Mouse (Mus musculus) hindbrain, embryonic 12.5 days (tissue): Measurements from ENCODE around the gene Erc2. TPM values are rescaled to one million over a fixed set of nuclear protein-coding genes. Genes with fewer than 3 reads are reported as not detected.
A peak's percentile ranks its signal among the peaks of the same experiment; 100 is the strongest.

ENCODE experiments used
- ATAC-seq: fragments of 200-750 bp; cut with Nextera tagmentation; 2 replicates; pipeline ENCODE4 v1.8.0; 2017; ENCODE audit warnings: moderate TSS enrichment; ENCODE audit not compliant: low FRiP score
- H3K27ac ChIP-seq: fragments of 300-500 bp; sonication (generic); 2 replicates; pipeline ENCODE4 v1.5.1; 2016; ENCODE audit warnings: mild to moderate bottlenecking
- H3K27me3 ChIP-seq: fragments of 300-500 bp; sonication (generic); 2 replicates; pipeline ENCODE4 v1.6.1; 2016; ENCODE audit warnings: mild to moderate bottlenecking
- H3K36me3 ChIP-seq: fragments of 300-500 bp; sonication (generic); 2 replicates; pipeline ENCODE4 v1.6.1; 2016; ENCODE audit warnings: mild to moderate bottlenecking
- H3K4me1 ChIP-seq: fragments of 300-500 bp; sonication (generic); 2 replicates; pipeline ENCODE4 v1.6.1; 2016
- H3K4me2 ChIP-seq: fragments of 300-500 bp; sonication (generic); replicated peaks from 2 replicates; pipeline ENCODE4 v1.6.1; 2016; ENCODE audit warnings: mild to moderate bottlenecking
- H3K4me3 ChIP-seq: fragments of 300-500 bp; sonication (generic); 2 replicates; pipeline ENCODE4 v1.5.1; 2016; ENCODE audit warnings: mild to moderate bottlenecking
- H3K9ac ChIP-seq: fragments of 300-500 bp; sonication (generic); 2 replicates; pipeline ENCODE4 v1.6.1; 2016; ENCODE audit warnings: mild to moderate bottlenecking, moderate library complexity
- H3K9me3 ChIP-seq: fragments of 300-500 bp; sonication (generic); replicated peaks from 2 replicates; pipeline ENCODE4 v1.6.1; 2016; ENCODE audit warnings: mild to moderate bottlenecking
- WGBS: fragments of 180-500 bp; shearing (Covaris S2); methylation state at CpG from one replicate; pipeline ENCODE4 v1.1.7; 2016; 5-methylcytosine and 5-hydroxymethylcytosine counted together
- polyA plus RNA-seq: library from polyadenylated mRNA; unstranded; fragments of >200 nt; fragmentation: Nextera tagmentation; extraction: Ambion mirVana; gene quantifications from 2 replicates; pipeline ENCODE4 v1.2.1, GENCODE M21; 2016

The Erc2 gene
- polyA plus RNA-seq, 1 experiment from 2014 or later: 36.0 TPM

DNA sequence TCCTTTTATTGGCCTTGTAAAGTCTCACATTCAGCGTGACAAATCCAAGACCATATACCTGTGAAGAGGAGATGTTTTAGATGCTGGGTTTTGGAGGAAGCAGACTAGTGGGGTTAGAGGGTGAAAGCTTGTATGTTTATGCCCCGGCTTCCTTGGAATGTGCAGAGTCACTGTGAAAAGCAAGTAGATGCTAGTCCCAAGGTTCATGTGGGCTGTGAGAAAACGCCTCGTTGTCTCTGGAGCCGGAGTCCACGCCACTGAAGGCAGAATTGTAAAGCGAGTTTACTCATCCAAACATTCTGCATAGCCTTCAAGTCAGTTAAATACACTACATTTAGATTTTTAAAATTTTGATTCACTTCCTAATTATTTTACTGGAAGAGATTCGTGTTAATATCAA lies 748.5 kb downstream of the Erc2 start:
- 88% methylated on average over 8 of the region's 8 CpGs for WGBS
- Histone ChIP-seq H3K36me3 (no peaks in the 10 kb centered on the region), H3K27ac (no peak overlapping the region), H3K27me3 (peaks cover 52% of the 10 kb centered on the region), H3K9me3 (no peaks in the 10 kb centered on the region), H3K4me1 (peaks cover 6% of the 10 kb centered on the region), H3K9ac (no peak overlapping the region), H3K4me2 (no peak overlapping the region), H3K4me3 (no peak overlapping the region)
- ATAC-seq: no peak

GRCm38 (mm10) chr14:28371651-28372050 lies 749.4 kb downstream of the Erc2 start:
- H3K9ac ChIP-seq: no peak overlapping the region
- H3K27ac ChIP-seq: no peak overlapping the region
- H3K4me3 ChIP-seq: no peak overlapping the region
- H3K4me2 ChIP-seq: no peak overlapping the region
- 80% methylated on average over 10 of the region's 10 CpGs for WGBS
- H3K36me3 ChIP-seq: no peaks in the 10 kb centered on the region
- H3K27me3 ChIP-seq: peaks cover 52% of the 10 kb centered on the region
- H3K9me3 ChIP-seq: no peaks in the 10 kb centered on the region
- ATAC-seq: no peak
- peaks cover 14% of the 10 kb centered on the region for H3K4me1 ChIP-seq

GRCm38 (mm10) chr14:28375642-28376091 lies 753.4 kb downstream of the Erc2 start:
- Histone ChIP-seq H3K9me3 (no peaks in the 10 kb centered on the region), H3K4me3 (no peak overlapping the region), H3K27ac (peak overlapping the region; percentile 55; the same call in 1 of the 2 replicates), H3K27me3 (peaks cover 72% of the 10 kb centered on the region), H3K9ac (no peak overlapping the region), H3K4me1 (peaks cover 18% of the 10 kb centered on the region), H3K36me3 (no peaks in the 10 kb centered on the region), H3K4me2 (peak overlapping the region; percentile 25)
- ATAC-seq: no peak
- 3% methylated on average over 10 of the region's 10 CpGs for WGBS

GRCm38 (mm10) chr14:28376208-28376805 lies 754.1 kb downstream of the Erc2 start:
- peaks cover 73% of the 10 kb centered on the region for H3K27me3 ChIP-seq
- no peak for ATAC-seq

GRCm38 (mm10) chr14:28377519-28377918 lies 755.3 kb downstream of the Erc2 start:
- Histone ChIP-seq H3K9me3 (no peaks in the 10 kb centered on the region), H3K4me3 (no peak overlapping the region), H3K27me3 (peaks cover 68% of the 10 kb centered on the region), H3K27ac (no peak overlapping the region), H3K9ac (no peak overlapping the region), H3K4me1 (peaks cover 18% of the 10 kb centered on the region), H3K36me3 (no peaks in the 10 kb centered on the region), H3K4me2 (no peak overlapping the region)
- WGBS: 61% methylated on average over 3 of the region's 3 CpGs
- ATAC-seq: no peak

More at GRCm38 (mm10) chr14:28376208-28376805, 754.1 kb downstream of the Erc2 start:
- Histone ChIP-seq H3K4me2 (no peak overlapping the region), H3K4me3 (no peak overlapping the region), H3K27ac (peak overlapping the region; percentile 55; the same call in 1 of the 2 replicates), H3K36me3 (no peaks in the 10 kb centered on the region), H3K9ac (no peak overlapping the region), H3K9me3 (no peaks in the 10 kb centered on the region), H3K4me1 (peaks cover 18% of the 10 kb centered on the region)
- 21% methylated on average over 9 of the region's 9 CpGs for WGBS

DNA sequence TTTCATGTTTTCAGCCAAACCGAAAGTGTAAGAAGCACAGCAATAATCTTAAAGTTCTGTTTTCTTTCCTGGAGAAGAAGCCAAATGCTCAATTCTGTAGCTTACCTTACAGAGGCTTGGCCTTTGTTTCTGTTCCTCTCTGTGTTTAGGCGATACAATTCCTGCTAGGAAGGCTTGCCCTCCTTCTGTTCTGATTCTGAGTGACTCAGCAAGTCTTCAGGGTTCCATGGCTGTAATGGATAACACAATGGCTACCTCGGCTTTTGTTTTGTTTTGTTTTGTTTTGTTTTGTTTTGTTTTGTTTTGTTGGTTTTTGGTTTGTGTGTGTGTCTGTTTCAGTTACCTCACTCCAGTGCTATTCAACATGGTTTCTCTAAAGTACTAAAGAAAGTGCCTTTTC lies 757.9 kb downstream of the Erc2 start:
- H3K4me3 ChIP-seq: no peak overlapping the region
- no peak overlapping the region for H3K27ac ChIP-seq
- no peaks in the 10 kb centered on the region for H3K9me3 ChIP-seq
- H3K9ac ChIP-seq: no peak overlapping the region
- H3K4me1 ChIP-seq: peaks cover 18% of the 10 kb centered on the region
- H3K4me2 ChIP-seq: no peak overlapping the region
- no peaks in the 10 kb centered on the region for H3K36me3 ChIP-seq
- 58% methylated on average over 3 of the region's 3 CpGs for WGBS
- H3K27me3 ChIP-seq: peaks cover 51% of the 10 kb centered on the region
- no peak for ATAC-seq

DNA sequence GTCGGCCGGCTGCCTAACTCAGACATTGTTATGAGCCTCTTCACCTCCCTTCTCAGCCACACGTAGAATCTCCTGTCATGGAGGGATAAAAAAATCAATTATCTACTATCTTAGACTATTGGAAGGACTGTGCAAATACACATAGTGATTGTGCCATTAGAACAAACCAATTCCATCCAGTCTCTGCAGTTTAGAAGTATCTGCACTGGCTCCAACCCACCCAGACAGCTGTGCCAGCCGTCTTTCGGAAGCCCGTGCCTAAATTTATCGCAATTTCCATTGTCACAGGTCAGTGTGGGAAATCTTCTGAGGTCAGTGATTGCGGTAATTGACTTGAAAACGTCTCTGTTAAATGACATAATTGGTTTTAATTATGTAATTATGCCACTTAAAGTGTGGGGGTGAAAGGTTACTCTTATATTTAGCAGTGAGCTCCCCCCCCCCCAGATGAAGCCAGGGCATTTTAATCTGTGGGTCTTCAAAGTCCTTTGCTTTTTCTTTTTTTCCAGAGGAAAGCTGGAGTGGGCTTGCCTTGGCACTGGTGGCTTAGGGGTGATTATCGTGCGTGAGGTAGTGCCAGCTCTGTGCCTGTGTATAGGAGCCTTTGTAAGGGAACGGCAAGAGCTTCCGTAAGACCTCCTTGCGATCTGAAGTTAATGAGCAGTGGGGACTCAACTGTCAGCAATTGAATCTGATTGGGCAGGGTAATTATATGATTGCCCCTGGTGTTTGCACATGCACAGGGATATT lies 759.7 kb downstream of the Erc2 start:
- H3K36me3 ChIP-seq: no peaks in the 10 kb centered on the region
- H3K9ac ChIP-seq: no peak overlapping the region
- H3K9me3 ChIP-seq: no peaks in the 10 kb centered on the region
- H3K4me3 ChIP-seq: no peak overlapping the region
- no peak for ATAC-seq
- 72% methylated on average over 14 of the region's 14 CpGs for WGBS
- H3K4me2 ChIP-seq: no peak overlapping the region
- H3K27me3 ChIP-seq: peaks cover 50% of the 10 kb centered on the region
- no peak overlapping the region for H3K27ac ChIP-seq
- H3K4me1 ChIP-seq: peaks cover 3% of the 10 kb centered on the region

DNA sequence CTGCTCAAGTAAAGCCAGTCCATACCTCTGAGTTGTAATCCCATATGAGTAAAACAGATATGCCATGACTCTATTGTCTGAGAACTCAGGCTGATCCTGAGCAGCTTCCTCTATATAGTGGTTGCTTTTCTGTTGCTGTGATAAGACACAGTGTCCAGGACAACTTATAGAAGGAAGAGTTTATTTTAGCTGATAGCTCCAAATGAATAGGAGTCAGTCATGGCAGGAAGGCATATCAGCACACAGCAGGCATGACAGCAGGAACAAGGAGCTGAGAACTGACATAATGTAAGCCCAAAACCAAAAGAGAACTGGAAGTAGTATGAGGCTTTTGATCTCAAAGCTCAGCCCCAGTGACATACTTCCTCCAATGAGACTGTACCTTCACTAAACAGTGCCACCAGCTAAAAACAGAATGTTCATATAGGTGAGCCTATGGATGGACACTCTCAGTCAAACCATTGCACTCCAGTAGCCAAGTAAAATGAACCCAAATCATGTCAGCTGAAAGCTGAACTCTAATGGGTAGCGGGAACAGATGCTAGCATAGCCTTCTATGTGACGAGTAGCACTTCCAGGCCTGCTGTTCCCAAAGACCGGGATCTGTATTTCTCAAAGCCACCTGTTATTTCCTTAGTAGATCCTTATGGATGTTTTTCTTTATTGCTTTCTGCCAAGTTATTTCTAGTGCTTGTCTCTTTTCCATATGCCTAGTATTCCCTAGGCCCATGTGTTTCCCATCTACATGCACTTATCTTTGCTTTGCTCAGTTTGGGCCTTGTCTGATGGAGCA lies 764.8 kb downstream of the Erc2 start:
- ATAC-seq: no peak
- no peak overlapping the region for H3K9ac ChIP-seq
- peaks cover 6% of the 10 kb centered on the region for H3K27me3 ChIP-seq
- H3K4me2 ChIP-seq: no peak overlapping the region
- no peak overlapping the region for H3K4me3 ChIP-seq
- no peaks in the 10 kb centered on the region for H3K36me3 ChIP-seq
- no peaks in the 10 kb centered on the region for H3K9me3 ChIP-seq
- H3K27ac ChIP-seq: no peak overlapping the region
- no peaks in the 10 kb centered on the region for H3K4me1 ChIP-seq
- 95% methylated on average over 3 of the region's 3 CpGs for WGBS

DNA sequence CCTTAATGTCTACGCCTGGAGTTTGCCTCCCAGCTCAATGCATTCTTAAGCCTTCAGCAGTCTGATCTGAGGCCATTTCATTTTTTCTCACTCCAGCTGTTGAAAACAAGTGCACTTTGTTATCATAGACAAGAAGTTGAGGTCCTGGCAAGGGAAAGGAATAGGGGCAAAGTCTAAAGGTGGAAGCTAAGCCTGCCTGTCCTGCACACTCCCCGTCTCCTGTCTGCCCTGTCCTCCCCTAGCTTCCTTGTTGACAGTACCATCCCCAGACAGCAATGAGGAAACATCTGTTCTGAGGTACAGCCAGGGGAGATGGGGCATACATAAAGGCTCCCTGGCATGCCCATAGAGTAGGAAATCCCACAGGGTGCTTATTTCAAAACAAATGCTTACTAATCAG lies 776.7 kb downstream of the Erc2 start:
- Histone ChIP-seq H3K4me3 (no peak overlapping the region), H3K27ac (no peak overlapping the region), H3K27me3 (peaks cover 3% of the 10 kb centered on the region; the same call in 1 of the 2 replicates), H3K9ac (no peak overlapping the region), H3K9me3 (no peaks in the 10 kb centered on the region), H3K4me2 (no peak overlapping the region), H3K4me1 (no peaks in the 10 kb centered on the region; the same call in 1 of the 2 replicates), H3K36me3 (no peaks in the 10 kb centered on the region)
- no peak for ATAC-seq
- WGBS: 79% methylated on average over 2 of the region's 2 CpGs

- no peak for ATAC-seq
- Histone ChIP-seq H3K9ac (no peak overlapping the region), H3K4me2 (no peak overlapping the region), H3K36me3 (no peaks in the 10 kb centered on the region), H3K27ac (no peak overlapping the region), H3K4me3 (no peak overlapping the region), H3K9me3 (no peaks in the 10 kb centered on the region), H3K4me1 (no peaks in the 10 kb centered on the region; the same call in 1 of the 2 replicates), H3K27me3 (peaks cover 3% of the 10 kb centered on the region; the same call in 1 of the 2 replicates)
- WGBS: 67% methylated on average over 9 of the region's 9 CpGs
These were observed 777.7 kb downstream of the Erc2 start for GRCm38 (mm10) chr14:28399897-28400296.

GRCm38 (mm10) chr14:28405277-28405840 lies 783.1 kb downstream of the Erc2 start:
- Histone ChIP-seq H3K4me3 (no peak overlapping the region), H3K27me3 (no peaks in the 10 kb centered on the region), H3K4me2 (no peak overlapping the region), H3K9me3 (no peaks in the 10 kb centered on the region), H3K27ac (no peak overlapping the region), H3K36me3 (no peaks in the 10 kb centered on the region), H3K4me1 (no peaks in the 10 kb centered on the region; the same call in 1 of the 2 replicates), H3K9ac (no peak overlapping the region)
- no peak for ATAC-seq
- 84% methylated on average over 5 of the region's 5 CpGs for WGBS

GRCm38 (mm10) chr14:28409390-28409789 lies 787.2 kb downstream of the Erc2 start:
- Histone ChIP-seq H3K9ac (no peak overlapping the region), H3K27ac (no peak overlapping the region), H3K4me1 (no peaks in the 10 kb centered on the region; the same call in 1 of the 2 replicates), H3K27me3 (no peaks in the 10 kb centered on the region), H3K4me2 (no peak overlapping the region), H3K4me3 (no peak overlapping the region), H3K9me3 (no peaks in the 10 kb centered on the region), H3K36me3 (no peaks in the 10 kb centered on the region)
- 87% methylated on average over 1 of the region's 1 CpGs for WGBS
- ATAC-seq: no peak
